Comparison of ENCODE assay signal across 18 mouse cellular contexts in the genomic region with DNA sequence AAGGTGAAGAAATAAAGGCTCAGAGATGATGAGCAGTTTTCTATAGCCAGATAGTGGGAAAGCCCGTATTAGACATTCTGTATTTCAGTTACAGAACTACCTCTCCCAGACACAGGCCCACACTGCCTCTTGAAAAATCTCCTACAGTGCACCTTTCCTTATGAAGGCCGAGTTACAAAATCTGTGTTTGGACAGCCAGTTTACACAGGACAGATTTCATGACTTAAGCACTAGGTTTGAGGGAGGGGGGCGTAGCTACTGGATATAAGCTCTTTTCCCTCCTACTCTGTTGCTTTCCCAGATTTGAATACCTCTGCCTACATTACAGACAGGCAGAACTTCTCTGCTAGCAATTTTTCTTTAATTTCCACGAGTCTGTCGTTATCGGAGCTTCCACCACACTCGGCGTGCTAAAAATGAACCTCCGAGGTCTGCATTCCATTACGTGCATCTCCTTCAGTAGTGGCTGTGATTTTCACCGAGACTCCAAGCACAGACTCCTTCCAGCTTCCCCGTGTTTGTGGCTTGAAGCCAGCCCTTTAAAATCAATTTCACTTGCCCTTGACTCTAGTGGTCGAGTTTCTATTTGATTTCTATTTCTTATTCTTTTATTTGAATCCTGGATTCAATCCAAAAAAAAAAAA.
DNase-seq lines count a peak whose midpoint lies in the region; ATAC-seq and TF ChIP-seq lines count a peak whose summit lies in the region.
"Had no signal": no experiment of that assay in that cellular context is flagged by ENCODE, and none has a peak within 500 bp of the region (broad histone marks: within the 10 kb centered on the region; RNA-seq: fewer than 3 reads in every experiment).

No protein-coding gene starts in this region.

- WGBS in embryonic facial prominence, embryonic 13.5 days = 43% methylated on average over 13 of the region's 13 CpGs
- 87% methylated on average over 13 of the region's 13 CpGs for WGBS in embryonic facial prominence, embryonic 10.5 days

- no peak for DNase-seq in embryonic facial prominence, embryonic 10.5 days (ENCODE audit: low spot score)
- DNase-seq in left cerebral cortex, adult 2 months (ENCODE audit: extremely low spot score in 1 of 2, low spot score in 2 of 2) = peak in 1 of 2 experiments; percentile 20
- DNase-seq in left cerebral cortex, postnatal 4 days = no peak
- peak; percentile 21 to 32 for DNase-seq in frontal cortex, postnatal 36 days (ENCODE audit: low spot score in 2 of 2)
- peak; percentile 42 to 53 for DNase-seq in right cerebral cortex, postnatal 10 days (ENCODE audit: low spot score in 2 of 2)
- DNase-seq in ovary, postnatal 14 days (ENCODE audit: low spot score) = no peak
- no peak for DNase-seq in liver
- DNase-seq: cerebellum, postnatal 10 days; heart, postnatal 10 days; kidney, postnatal 10 days; layer of hippocampus, adult 9-11 months; liver, embryonic 13.5 days; thymus, postnatal 25 days had no signal

- H3K36me3 ChIP-seq in embryonic facial prominence, embryonic 13.5 days = no peaks in the 10 kb centered on the region
- no peaks in the 10 kb centered on the region for H3K36me3 ChIP-seq in embryonic facial prominence, embryonic 10.5 days (replicated peaks)
- H3K36me3 ChIP-seq: liver, embryonic 13.5 days had no signal

- ATAC-seq in embryonic facial prominence, embryonic 13.5 days (ENCODE audit: insufficient number of reproducible peaks, insufficient read depth, low FRiP score, low TSS enrichment, low read depth) = no peak
- ATAC-seq: forebrain, embryonic 16.5 days; hindbrain, embryonic 16.5 days; Patski had no signal

- TF ChIP-seq CTCF in left cerebral cortex, adult 2 months (IDR thresholded peaks at IDR 0.05) = no peak

- peak overlapping the region; percentile 38 for H3K4me2 ChIP-seq in embryonic facial prominence, embryonic 13.5 days
- H3K4me2 ChIP-seq: liver, embryonic 13.5 days had no signal

- peak overlapping the region; percentile 45; the same call in 1 of the 2 replicates for H3K27ac ChIP-seq in embryonic facial prominence, embryonic 13.5 days
- H3K27ac ChIP-seq in embryonic facial prominence, embryonic 10.5 days (replicated peaks) = no peak overlapping the region
- no peak overlapping the region for H3K27ac ChIP-seq in left cerebral cortex, adult 2 months
- H3K27ac ChIP-seq: liver, embryonic 13.5 days had no signal

- intact Hi-C loops in left cerebral cortex, adult 2 months (cut with DNase I) = no loop called here
- intact Hi-C loops in left cerebral cortex, postnatal 4 days (cut with DNase I) = no loop called here

- no peak overlapping the region for H3K9ac ChIP-seq in embryonic facial prominence, embryonic 13.5 days
- H3K9ac ChIP-seq: liver, embryonic 13.5 days had no signal

- H3K4me1 ChIP-seq in embryonic facial prominence, embryonic 13.5 days = peaks cover 9% of the 10 kb centered on the region; the same call in 1 of the 2 replicates
- no peaks in the 10 kb centered on the region for H3K4me1 ChIP-seq in embryonic facial prominence, embryonic 10.5 days
- H3K4me1 ChIP-seq: liver, embryonic 13.5 days; megakaryocyte, embryonic 14.5 days had no signal

- H3K4me3 ChIP-seq in embryonic facial prominence, embryonic 13.5 days = no peak overlapping the region
- H3K4me3 ChIP-seq in embryonic facial prominence, embryonic 10.5 days = no peak overlapping the region
- H3K4me3 ChIP-seq in left cerebral cortex, adult 2 months = 0 out of 2 replicates have a peak overlapping the region, but pooled peaks have one; percentile 16
- H3K4me3 ChIP-seq: liver, embryonic 13.5 days; megakaryocyte, embryonic 14.5 days had no signal

- no peaks in the 10 kb centered on the region for H3K27me3 ChIP-seq in embryonic facial prominence, embryonic 13.5 days
- H3K27me3 ChIP-seq in embryonic facial prominence, embryonic 10.5 days (replicated peaks; ENCODE audit: low read depth, poor library complexity, severe bottlenecking) = no peaks in the 10 kb centered on the region
- H3K27me3 ChIP-seq: liver, embryonic 13.5 days; megakaryocyte, embryonic 14.5 days; Patski had no signal

- H3K9me3 ChIP-seq in embryonic facial prominence, embryonic 13.5 days = no peaks in the 10 kb centered on the region
- H3K9me3 ChIP-seq in embryonic facial prominence, embryonic 10.5 days = no peaks in the 10 kb centered on the region
- H3K9me3 ChIP-seq: liver, embryonic 13.5 days had no signal

Comparison
In these comparisons a context has a peak if more than half of its experiments do, and no peak if none do; other contexts are left out.
1. DNase-seq: peak in frontal cortex, postnatal 36 days (2 of 2) and right cerebral cortex, postnatal 10 days (2 of 2); none in embryonic facial prominence, embryonic 10.5 days (single experiment), left cerebral cortex, postnatal 4 days (single experiment), ovary, postnatal 14 days (single experiment) and liver (single experiment).